Mouse (Mus musculus) small intestine, adult 10 weeks (tissue): ENCODE measurements around the gene Glod4. TPM values are rescaled to one million over a fixed set of nuclear protein-coding genes. Genes with fewer than 3 reads are reported as not detected.

Source experiments
- polyA plus RNA-seq: library from polyadenylated mRNA; stranded (reverse); fragments of 350-450 nt; fragmentation: Illumina TruSeq; extraction: RNeasy Lipid Tissue Mini Kit (QIAGEN cat#74804); gene quantifications from one replicate; pipeline ENCODE4 v1.2.3, GENCODE M21; 2014; ENCODE audit warnings: low replicate concordance

Gene Glod4
- 75.6 TPM for polyA plus RNA-seq

DNA sequence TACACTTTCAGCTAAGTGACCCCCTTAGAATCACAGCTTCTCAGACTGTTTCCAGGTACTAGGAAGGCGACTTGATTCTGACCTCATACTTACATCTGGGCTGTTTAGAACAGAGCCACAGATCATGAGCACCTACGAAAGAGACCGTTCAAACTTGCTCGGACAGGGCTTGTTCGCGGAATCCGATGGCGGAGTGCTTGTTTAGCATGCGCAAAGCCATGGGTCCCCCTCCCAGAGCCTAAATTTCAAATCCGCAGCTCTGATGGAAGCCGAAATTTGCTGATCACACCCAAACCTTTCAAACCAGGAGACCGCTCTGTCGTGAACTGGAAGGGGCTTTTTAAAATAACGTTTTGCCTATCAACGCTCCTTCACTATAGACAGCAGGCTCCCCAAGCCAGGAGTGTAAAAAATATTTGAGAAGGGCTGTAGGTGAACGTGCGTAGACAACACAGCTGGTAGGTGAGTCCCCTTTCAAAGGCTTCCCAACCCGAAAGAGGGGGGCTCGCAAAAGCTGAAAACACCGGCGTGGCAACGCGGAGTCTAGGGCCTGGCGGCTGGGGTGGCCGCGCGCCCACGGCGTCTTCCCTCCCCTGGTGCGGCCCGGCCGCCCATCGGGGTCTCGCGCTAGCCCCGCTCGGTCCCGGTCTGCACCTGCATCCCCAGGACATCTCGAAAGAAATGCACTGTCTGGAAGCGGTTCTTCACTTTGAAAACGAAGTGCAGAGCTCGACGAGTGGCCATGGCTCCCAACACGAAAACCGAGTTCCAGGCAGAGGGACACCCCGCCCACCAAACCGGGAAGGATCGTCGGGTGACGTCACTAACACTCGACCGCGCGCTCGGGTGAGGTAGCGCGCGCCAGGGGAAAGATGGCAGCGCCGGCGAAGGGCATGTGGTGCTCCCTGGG is at the start of gene Glod4, which contains the start of gene Mrm3:
Glod4 (minus strand) TSS at position 825 of the 910 bp plus-strand sequence.
Mrm3 (plus strand) TSS at position 815 of the 910 bp plus-strand sequence.

GRCm38 (mm10) chr11:76217390-76217800 is 26.1 kb downstream of the Glod4 start, which contains the start of the genes Dbil5 and Gemin4:
Gene Dbil5, plus strand, starts transcription at chr11:76217608.
Gene Gemin4, minus strand, starts transcription at chr11:76217664.

DNA sequence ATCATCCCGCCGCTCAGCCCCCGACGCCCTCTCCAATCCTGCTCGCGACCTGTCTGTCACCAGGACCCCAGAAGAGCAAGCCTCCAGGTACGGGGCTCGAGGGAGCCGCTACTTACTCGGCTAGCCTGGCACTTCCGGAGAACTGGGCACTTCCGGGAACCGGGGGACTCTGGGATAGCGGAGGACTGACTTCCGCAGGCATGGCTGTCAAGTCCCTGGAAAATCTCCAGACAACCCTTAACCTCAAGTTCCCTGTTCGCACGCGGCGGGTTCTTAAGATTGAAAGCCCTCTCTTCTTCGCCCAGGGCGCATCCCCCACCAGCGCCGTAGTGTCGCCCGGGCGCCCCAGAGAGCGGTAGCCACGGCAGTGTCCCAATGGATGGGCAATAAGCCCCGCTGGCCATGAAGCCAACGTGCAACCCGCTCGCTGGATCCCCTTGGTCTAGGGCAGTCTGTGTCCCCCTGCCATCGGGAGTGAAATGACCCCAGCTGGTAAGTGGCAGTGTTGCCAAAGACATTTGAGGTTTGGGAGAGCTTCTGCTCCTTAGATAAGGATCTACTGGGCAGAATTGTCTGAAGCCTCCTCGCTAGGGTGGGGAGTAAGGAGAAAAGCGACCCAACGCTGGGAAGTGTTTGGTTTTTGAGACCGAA is 63.9 kb downstream of the Glod4 start, which contains the start of the genes Vps53 and Fam57a:
Vps53 (minus strand) TSS at position 153 of the 651 bp plus-strand sequence.
Fam57a (plus strand) TSS at position 177 of the 651 bp plus-strand sequence.

Other genes with a start within 250 kb of the Glod4 start
- not detected for gene 1700016K19Rik, start 243.8 kb downstream of the Glod4 start, polyA plus RNA-seq
- 27.8 TPM for gene Rflnb, start 215.9 kb downstream of the Glod4 start, polyA plus RNA-seq
- 40.0 TPM for gene Vps53, start 64.1 kb downstream of the Glod4 start, polyA plus RNA-seq
- gene Fam57a, start 64.1 kb downstream of the Glod4 start, polyA plus RNA-seq: 2.5 TPM
- gene Dbil5, start 26.1 kb downstream of the Glod4 start, polyA plus RNA-seq: not detected
- gene Gemin4, start 26.1 kb downstream of the Glod4 start, polyA plus RNA-seq: not detected
- 1.5 TPM for gene Mrm3, start within 50 bp of the Glod4 start, polyA plus RNA-seq
- 0.82 TPM for gene Nxn, start 155.4 kb upstream of the Glod4 start, polyA plus RNA-seq
- gene Timm22, start 163.2 kb upstream of the Glod4 start, polyA plus RNA-seq: 2.9 TPM